Mouse (Mus musculus) G1E (cell line): Measurements from ENCODE around the gene Nsun4. TPM values are rescaled to one million over a fixed set of nuclear protein-coding genes. Genes with fewer than 3 reads are reported as not detected.

ENCODE experiments used
- ATAC-seq: 2 replicates; pipeline ENCODE4 v1.8.0; 2016; ENCODE audit warnings: mild to moderate bottlenecking; ENCODE audit not compliant: insufficient number of reproducible peaks, poor library complexity, low FRiP score, severe bottlenecking; ENCODE audit errors: extremely low read depth
- DNase-seq: peaks from one replicate; pipeline ENCODE4 v3.0.0; 2012; ENCODE audit warnings: low spot score
- H3K27me3 ChIP-seq: 2 replicates; pipeline ENCODE4 v1.6.1; 2012; ENCODE audit warnings: mild to moderate bottlenecking, low read length, inconsistent platforms; ENCODE audit not compliant: insufficient read depth
- H3K36me3 ChIP-seq: replicated peaks from 2 replicates; pipeline ENCODE3; 2012; ENCODE audit warnings: mild to moderate bottlenecking, inconsistent platforms
- H3K4me1 ChIP-seq: 2 replicates; pipeline ENCODE4 v1.6.1; 2012; ENCODE audit warnings: low read depth, low read length, inconsistent platforms, mixed read lengths; ENCODE audit not compliant: insufficient read depth
- H3K4me3 ChIP-seq: 2 replicates; pipeline ENCODE4 v1.5.1; 2012; ENCODE audit warnings: low read depth, mild to moderate bottlenecking, inconsistent platforms, low read length, moderate library complexity, mixed read lengths
- H3K9me3 ChIP-seq: replicated peaks from 2 replicates; pipeline ENCODE4 v1.6.1; 2012; ENCODE audit warnings: inconsistent platforms
- CTCF ChIP-seq: IDR thresholded peaks from 2 replicates; pipeline ENCODE4 v1.5.1; 2012; ENCODE audit warnings: low read depth, low read length, inconsistent platforms, mixed read lengths
- GATA1 ChIP-seq: IDR thresholded peaks from 2 replicates; pipeline ENCODE4 v1.6.1; 2012; ENCODE audit warnings: borderline replicate concordance, low read length, inconsistent platforms, mixed read lengths
- GATA2 ChIP-seq: IDR thresholded peaks from 2 replicates; pipeline ENCODE4 v1.6.1; 2012; ENCODE audit warnings: low read depth, low read length, inconsistent platforms, borderline replicate concordance
- POLR2AphosphoS5 ChIP-seq: IDR thresholded peaks from 2 replicates; pipeline ENCODE4 v1.6.1; 2012; ENCODE audit warnings: low read depth, low read length, inconsistent platforms; ENCODE audit not compliant: insufficient replicate concordance
- TAL1 ChIP-seq: conservative IDR thresholded peaks from 2 replicates; pipeline ENCODE4 v1.6.1; 2012; ENCODE audit warnings: low read depth, low read length, inconsistent platforms, mixed read lengths
- polyA plus RNA-seq: library from polyadenylated mRNA; stranded (reverse); fragments of >175 nt; gene quantifications from 2 replicates; pipeline ENCODE4 v1.2.3, GENCODE M21; 2012
- total RNA-seq, 2 experiments: library from RNA; stranded (forward) in 1 of 2; stranded (reverse) in 1 of 2; fragments of 200-1000 nt in 1 of 2; fragments of >200 nt in 1 of 2; fragmentation: Nextera tagmentation in 1 of 2; gene quantifications; 2 replicates each; pipeline ENCODE4 v1.2.3; 2014 to 2017

Nsun4 gene
- total and polyA plus RNA-seq, 3 experiments, result 0.31 to 14.6 (median 11.7) TPM

DNA sequence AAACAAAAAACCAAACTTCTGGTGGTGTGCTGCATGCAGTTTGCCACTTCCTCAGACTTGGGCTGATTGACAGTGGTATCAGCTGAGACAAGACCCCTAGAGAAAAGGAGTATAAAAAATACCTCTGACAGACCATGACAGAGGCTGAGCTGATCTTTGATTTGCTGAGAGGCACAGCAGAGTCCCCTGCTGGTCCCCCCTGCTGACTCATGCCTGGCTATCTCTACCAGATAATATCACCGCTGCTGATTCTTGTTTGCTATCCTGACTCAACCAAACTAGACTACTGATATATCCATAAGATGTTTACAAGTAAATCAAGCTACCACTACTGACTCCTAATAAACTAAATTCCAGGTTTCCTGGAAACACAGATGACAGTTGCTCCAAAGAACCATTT, 10.2 kb upstream of the Nsun4 start:
- Histone ChIP-seq H3K4me1 (peaks cover 24% of the 10 kb centered on the region), H3K27me3 (no peaks in the 10 kb centered on the region), H3K9me3 (no peaks in the 10 kb centered on the region), H3K4me3 (no peak overlapping the region), H3K36me3 (peaks cover 35% of the 10 kb centered on the region)
- ATAC-seq, result peak; percentile 96
- TF ChIP-seq GATA1, result no peak
- DNase-seq, result peak; percentile 26

DNA sequence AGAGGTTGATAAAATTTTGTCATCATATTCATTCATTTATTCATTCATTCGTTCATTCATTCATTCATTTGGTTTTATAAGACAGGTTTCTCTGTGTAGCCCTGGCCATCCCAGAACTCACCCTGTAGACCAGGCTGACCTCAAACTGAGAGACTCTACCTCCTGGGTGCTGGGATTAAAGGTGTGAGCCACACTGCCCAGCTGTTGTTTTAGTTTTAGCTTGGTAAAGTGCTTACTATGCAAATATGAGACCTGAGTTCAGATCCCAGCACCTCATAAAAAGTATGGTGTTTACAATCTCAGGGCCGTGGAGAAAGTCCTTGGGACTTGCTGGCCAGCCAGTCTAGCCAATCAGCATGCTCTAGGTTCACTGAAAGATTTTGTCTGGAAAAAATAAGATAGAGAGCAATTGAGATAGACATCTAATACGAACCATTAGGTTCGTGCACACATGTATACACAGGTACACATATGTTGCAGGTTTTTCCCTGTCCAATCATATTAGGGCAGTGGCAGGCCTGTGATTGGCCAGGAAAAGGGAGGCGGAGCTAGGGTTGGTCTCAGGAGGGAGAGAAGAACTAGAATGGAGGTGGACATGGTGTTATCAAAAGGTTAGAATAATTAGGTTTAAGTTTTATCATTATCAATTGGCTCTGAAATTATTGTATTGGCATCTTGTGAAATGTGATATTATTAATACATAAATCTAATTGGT, 5.5 kb upstream of the Nsun4 start:
- ATAC-seq (no peak), DNase-seq (no peak)
- no peak for TF ChIP-seq GATA1
- TF ChIP-seq TAL1, result no peak
- no peak for TF ChIP-seq GATA2
- no peak for TF ChIP-seq POLR2AphosphoS5
- TF ChIP-seq CTCF, result no peak
- H3K4me1 ChIP-seq, result peaks cover 20% of the 10 kb centered on the region
- H3K36me3 ChIP-seq, result no peaks in the 10 kb centered on the region
- H3K9me3 ChIP-seq, result no peaks in the 10 kb centered on the region
- no peak overlapping the region for H3K4me3 ChIP-seq
- H3K27me3 ChIP-seq, result no peaks in the 10 kb centered on the region

DNA sequence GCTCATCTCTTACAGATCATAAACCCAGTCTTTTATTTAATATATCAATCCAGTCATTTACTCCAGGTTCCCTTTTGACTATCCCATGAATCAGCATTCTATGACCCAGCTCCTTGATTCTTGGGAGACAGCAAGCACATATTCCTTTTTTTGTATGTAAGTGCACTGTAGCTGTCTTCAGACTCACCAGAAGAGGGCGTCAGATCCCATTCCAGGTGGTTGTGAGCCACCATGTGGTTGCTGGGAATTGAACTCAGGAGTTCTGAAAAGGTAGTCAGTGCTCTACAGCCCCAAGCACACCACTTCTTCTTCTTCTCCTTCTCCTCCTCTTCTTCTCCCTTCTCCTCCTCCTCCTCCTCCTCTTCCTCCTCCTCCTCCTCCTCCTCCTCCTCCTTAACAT, 3.9 kb upstream of the Nsun4 start:
- H3K4me3 ChIP-seq, result no peak overlapping the region
- no peaks in the 10 kb centered on the region for H3K27me3 ChIP-seq
- H3K36me3 ChIP-seq, result no peaks in the 10 kb centered on the region
- H3K4me1 ChIP-seq, result peaks cover 16% of the 10 kb centered on the region
- ATAC-seq (no peak), DNase-seq (no peak)
- TF ChIP-seq TAL1, result no peak
- no peak for TF ChIP-seq CTCF
- TF ChIP-seq GATA2, result no peak
- no peak for TF ChIP-seq GATA1
- no peaks in the 10 kb centered on the region for H3K9me3 ChIP-seq

DNA sequence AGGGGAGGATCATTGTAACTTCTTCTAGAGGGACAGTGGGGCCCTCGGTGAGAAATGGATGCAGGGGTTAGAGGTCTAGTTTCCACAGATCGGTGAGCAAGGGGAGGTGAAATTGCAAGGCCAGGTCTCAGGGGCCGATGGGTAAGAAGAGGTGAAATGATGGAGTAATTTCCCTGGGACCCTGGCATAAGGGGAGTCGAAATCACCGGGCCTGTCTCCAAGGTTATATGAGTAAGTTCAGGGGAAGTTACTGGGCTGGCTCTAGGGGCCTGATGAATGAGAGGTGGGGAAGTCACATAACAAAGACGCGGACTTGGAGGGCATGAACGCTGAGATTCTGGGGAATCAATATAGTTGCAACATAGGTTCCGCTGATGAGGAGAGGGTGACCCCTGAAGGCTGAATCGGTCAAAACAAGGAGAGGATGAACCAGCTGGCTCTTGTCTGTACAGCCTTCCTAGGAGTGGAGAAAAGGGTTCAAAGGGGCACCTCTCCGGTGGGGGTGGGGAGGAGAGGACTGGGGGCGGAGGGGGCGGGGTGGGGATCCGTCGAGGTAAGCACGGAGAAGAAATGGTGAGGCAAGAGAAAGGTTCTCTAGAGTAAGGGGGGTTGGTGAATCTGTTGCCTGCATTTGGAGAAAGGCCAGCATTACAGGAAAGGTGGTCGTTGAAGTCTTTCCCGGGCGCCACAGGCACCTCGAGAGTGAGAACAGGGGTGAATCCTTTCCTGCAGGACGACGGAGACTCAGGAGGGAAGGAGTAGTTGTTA, 966 bp downstream of the Nsun4 start:
- TF ChIP-seq GATA1, result no peak
- DNase-seq, result peak; percentile 28
- Histone ChIP-seq H3K9me3 (no peaks in the 10 kb centered on the region), H3K27me3 (no peaks in the 10 kb centered on the region), H3K36me3 (peaks cover 41% of the 10 kb centered on the region), H3K4me1 (peaks cover 36% of the 10 kb centered on the region), H3K4me3 (peak overlapping the region; percentile 71)
- ATAC-seq, result no peak

DNA sequence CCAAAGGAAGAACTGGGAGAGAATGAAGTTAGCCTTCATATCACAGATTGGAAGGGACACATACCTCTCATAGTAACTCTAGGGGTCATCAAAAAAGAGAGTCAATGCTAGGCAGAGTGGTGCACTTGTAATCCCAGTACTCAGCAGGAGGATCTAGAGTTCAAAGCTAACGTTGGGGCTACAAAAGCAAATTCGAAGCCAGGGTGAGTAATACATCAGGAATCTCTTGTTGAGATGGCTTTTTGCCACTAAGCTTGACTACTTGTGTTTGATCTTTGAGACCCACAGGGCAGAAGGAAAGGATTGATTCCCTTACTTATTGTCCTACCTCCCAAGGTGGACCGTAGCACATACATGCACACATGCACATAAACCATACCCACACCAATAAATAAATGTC, 4.5 kb downstream of the Nsun4 start:
- Histone ChIP-seq H3K4me3 (no peak overlapping the region), H3K36me3 (peaks cover 58% of the 10 kb centered on the region), H3K27me3 (no peaks in the 10 kb centered on the region), H3K9me3 (no peaks in the 10 kb centered on the region), H3K4me1 (peaks cover 33% of the 10 kb centered on the region)
- ATAC-seq, result no peak
- no peak for DNase-seq
- no peak for TF ChIP-seq TAL1
- no peak for TF ChIP-seq GATA1
- no peak for TF ChIP-seq GATA2
- no peak for TF ChIP-seq CTCF
- TF ChIP-seq POLR2AphosphoS5, result no peak

DNA sequence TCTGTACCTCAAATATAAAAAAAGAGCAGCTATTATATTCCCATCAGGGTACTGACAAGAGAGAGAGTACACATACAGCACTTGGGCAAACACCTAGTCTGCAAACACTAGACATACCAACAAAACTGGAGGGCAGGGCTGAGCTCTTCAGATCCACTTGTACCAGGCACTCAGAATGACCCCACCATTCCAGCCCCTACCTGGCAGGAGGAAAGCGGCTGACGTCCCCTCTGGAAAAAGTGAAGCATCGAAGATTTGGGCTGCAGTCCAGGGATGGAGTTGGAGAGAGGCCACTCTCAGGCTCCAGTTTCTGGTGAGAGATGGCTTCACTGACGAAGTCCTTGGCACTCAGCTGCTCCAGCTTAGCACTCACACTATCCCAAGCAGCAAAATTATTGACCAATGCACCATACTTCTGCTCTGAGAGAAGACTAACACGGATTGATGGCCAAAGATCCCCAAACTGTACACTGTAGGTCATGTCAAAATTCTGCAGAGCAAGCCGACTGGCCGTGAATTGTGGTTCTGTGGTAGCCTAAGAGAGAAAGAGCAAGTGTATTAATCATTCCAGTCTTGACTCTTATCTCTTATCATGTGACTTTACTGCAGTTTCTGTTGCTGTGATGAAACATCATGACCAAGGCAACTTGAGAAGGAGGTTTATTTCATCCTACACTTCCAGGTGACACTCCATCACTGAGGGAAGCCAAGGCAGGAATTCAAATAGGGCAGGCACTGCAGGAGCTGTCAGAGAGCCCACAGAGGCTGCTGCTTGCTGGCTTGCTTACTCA, 5.4 kb downstream of the Nsun4 start:
- DNase-seq, result no peak
- Histone ChIP-seq H3K4me3 (no peak overlapping the region), H3K4me1 (peaks cover 28% of the 10 kb centered on the region), H3K9me3 (no peaks in the 10 kb centered on the region), H3K36me3 (peaks cover 65% of the 10 kb centered on the region), H3K27me3 (no peaks in the 10 kb centered on the region)
- ATAC-seq, result no peak
- TF ChIP-seq GATA1 (no peak), TAL1 (no peak), POLR2AphosphoS5 (no peak), CTCF (no peak), GATA2 (no peak)
